Mouse (Mus musculus) C2C12 (cell line): ENCODE measurements around the gene Kdm6b. TPM values are rescaled to one million over a fixed set of nuclear protein-coding genes. Genes with fewer than 3 reads are reported as not detected.

Experiments
- H3K27me3 ChIP-seq: one replicate; pipeline ENCODE4 v1.6.1; 2011; ENCODE audit not compliant: control insufficient read depth, insufficient read depth, insufficient read length
- H3K36me3 ChIP-seq: one replicate; pipeline ENCODE4 v1.6.1; 2011; ENCODE audit not compliant: control insufficient read depth, insufficient read depth
- H3K4me3 ChIP-seq: one replicate; pipeline ENCODE4 v1.5.1; 2011; ENCODE audit warnings: mild to moderate bottlenecking, control low read depth; ENCODE audit not compliant: poor library complexity, insufficient read depth, severe bottlenecking
- H3K79me2 ChIP-seq: one replicate; pipeline ENCODE4 v1.6.1; 2011; ENCODE audit not compliant: control insufficient read depth, insufficient read depth
- H3K79me3 ChIP-seq: one replicate; pipeline ENCODE4 v1.6.1; 2011; ENCODE audit warnings: low read depth, control low read depth
- H3ac ChIP-seq: one replicate; pipeline ENCODE3; 2011; ENCODE audit warnings: low read depth; ENCODE audit not compliant: control insufficient read depth, insufficient read length
- CEBPB ChIP-seq: IDR thresholded peaks from one replicate; pipeline ENCODE4 v1.6.1; 2011; ENCODE audit warnings: low read depth, mild to moderate bottlenecking, control low read depth, moderate library complexity
- CTCF ChIP-seq: IDR thresholded peaks from one replicate; pipeline ENCODE4 v1.5.1; 2011; ENCODE audit not compliant: control insufficient read depth, insufficient read depth, insufficient read length
- FOSL1 ChIP-seq: IDR thresholded peaks from one replicate; pipeline ENCODE4 v1.8.0; 2011; ENCODE audit warnings: mild to moderate bottlenecking, low read length; ENCODE audit not compliant: poor library complexity, insufficient read depth, severe bottlenecking
- MAX ChIP-seq: IDR thresholded peaks from one replicate; pipeline ENCODE4 v1.6.1; 2011; ENCODE audit warnings: mild to moderate bottlenecking, control low read depth
- MYOD1 ChIP-seq: IDR thresholded peaks from one replicate; pipeline ENCODE4 v1.6.1; 2011; ENCODE audit warnings: low read depth; ENCODE audit not compliant: control insufficient read depth, insufficient read length
- MYOG ChIP-seq: IDR thresholded peaks from one replicate; pipeline ENCODE4 v1.6.1; 2011; ENCODE audit not compliant: control insufficient read depth, insufficient read length; ENCODE audit errors: extremely low read depth
- USF1 ChIP-seq: IDR thresholded peaks from one replicate; pipeline ENCODE4 v1.6.1; 2011; ENCODE audit warnings: low read depth, mild to moderate bottlenecking, control low read depth, moderate library complexity
- polyA plus RNA-seq: library from polyadenylated mRNA; unstranded; fragments of >200 nt; fragmentation: generic; extraction: Trizol; gene quantifications from one replicate; pipeline ENCODE4 v1.2.1, GENCODE M21; 2012; ENCODE audit warnings: missing spikeins

Kdm6b gene
- polyA plus RNA-seq, 1 experiment = 9.0 TPM

- Histone ChIP-seq H3K4me3 (peak overlapping the region; percentile 40), H3K36me3 (peaks cover 5% of the 10 kb centered on the region), H3K79me3 (peaks cover 10% of the 10 kb centered on the region), H3ac (peak overlapping the region; percentile 74), H3K79me2 (peaks cover 28% of the 10 kb centered on the region), H3K27me3 (peaks cover 3% of the 10 kb centered on the region)
- TF ChIP-seq MAX (peak; percentile 92), CTCF (no peak)
Observed at GRCm38 (mm10) chr11:69418481-69419442, 5.3 kb upstream of the Kdm6b start.

DNA sequence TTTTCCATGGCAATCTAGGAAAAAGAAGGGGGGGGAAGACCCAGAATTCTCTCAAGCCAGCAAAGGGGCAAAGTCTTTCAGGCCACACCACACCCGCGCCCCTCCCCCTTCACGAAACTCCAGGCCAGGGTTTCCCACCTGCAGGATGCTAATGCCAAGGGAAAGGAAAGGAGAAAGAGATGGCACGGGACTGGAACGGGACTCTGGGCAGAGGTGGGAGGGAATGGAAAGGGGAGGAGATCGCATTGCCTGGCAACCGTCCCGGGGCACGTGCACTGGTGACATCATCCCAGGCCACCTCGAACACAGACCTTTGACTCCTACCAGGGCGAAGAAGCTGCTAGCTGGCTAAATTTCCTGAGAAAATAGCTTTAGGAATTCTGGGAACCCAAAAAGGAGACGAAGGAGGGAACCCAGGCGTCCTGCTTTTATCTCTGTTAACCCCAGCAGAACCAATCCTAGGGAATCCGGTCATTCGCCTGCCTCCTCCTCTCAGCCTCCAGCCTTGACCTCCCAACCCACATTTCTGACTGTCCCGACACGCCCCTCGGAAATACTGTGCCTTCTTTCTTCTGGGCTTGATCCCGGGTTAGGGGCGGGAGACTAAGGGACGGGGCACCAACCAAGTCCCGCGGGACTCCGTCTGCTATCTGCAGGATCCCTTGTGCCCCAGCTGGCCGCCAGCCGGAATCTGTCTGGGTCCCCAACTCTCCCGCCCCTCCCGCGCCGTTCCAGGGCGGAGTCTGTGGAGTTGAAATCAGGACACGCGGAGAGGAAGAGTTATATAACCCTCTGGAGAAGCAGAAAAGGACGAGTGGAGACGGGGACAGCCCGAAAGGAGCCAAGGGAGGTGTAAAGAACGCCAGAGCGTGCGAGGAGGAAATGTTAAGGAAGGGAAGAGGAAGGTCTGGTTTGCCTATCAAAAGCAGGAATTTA is 4.2 kb upstream of the Kdm6b start:
- Histone ChIP-seq H3K27me3 (peaks cover 3% of the 10 kb centered on the region), H3ac (peak overlapping the region; percentile 74), H3K36me3 (peaks cover 15% of the 10 kb centered on the region), H3K4me3 (peak overlapping the region; percentile 40), H3K79me2 (peaks cover 38% of the 10 kb centered on the region), H3K79me3 (peaks cover 19% of the 10 kb centered on the region)
- peak; percentile 25 for TF ChIP-seq CEBPB
- peak; percentile 97 for TF ChIP-seq MAX
- TF ChIP-seq CTCF = no peak
- peak; percentile 93 for TF ChIP-seq USF1

- peak overlapping the region; percentile 20 for H3ac ChIP-seq
- H3K36me3 ChIP-seq = peaks cover 23% of the 10 kb centered on the region
- H3K27me3 ChIP-seq = peaks cover 3% of the 10 kb centered on the region
- peak overlapping the region; percentile 78 for H3K4me3 ChIP-seq
- no peak for TF ChIP-seq USF1
- no peak for TF ChIP-seq CEBPB
- no peak for TF ChIP-seq CTCF
- no peak for TF ChIP-seq MAX
- TF ChIP-seq MYOG = no peak
- no peak for TF ChIP-seq MYOD1
- no peak for TF ChIP-seq FOSL1
- peaks cover 21% of the 10 kb centered on the region for H3K79me3 ChIP-seq
- H3K79me2 ChIP-seq = peaks cover 46% of the 10 kb centered on the region
Observed at GRCm38 (mm10) chr11:69416921-69417448, 3.5 kb upstream of the Kdm6b start.

- TF ChIP-seq MYOG (no peak), CEBPB (no peak)
- H3K79me2 ChIP-seq = peaks cover 50% of the 10 kb centered on the region
- H3ac ChIP-seq = no peak overlapping the region
- H3K27me3 ChIP-seq = peaks cover 3% of the 10 kb centered on the region
- peak overlapping the region; percentile 78 for H3K4me3 ChIP-seq
- H3K79me3 ChIP-seq = peaks cover 21% of the 10 kb centered on the region
- H3K36me3 ChIP-seq = peaks cover 26% of the 10 kb centered on the region
Observed at GRCm38 (mm10) chr11:69416509-69416908, 3.0 kb upstream of the Kdm6b start.

- no peak for TF ChIP-seq MAX
- no peak for TF ChIP-seq USF1
- no peak for TF ChIP-seq CTCF
- no peak for TF ChIP-seq FOSL1
- no peak for TF ChIP-seq MYOG
- TF ChIP-seq MYOD1 = no peak
- no peak for TF ChIP-seq CEBPB
- Histone ChIP-seq H3K79me2 (peaks cover 56% of the 10 kb centered on the region), H3K4me3 (peak overlapping the region; percentile 78), H3K27me3 (no peaks in the 10 kb centered on the region), H3ac (peak overlapping the region; percentile 90), H3K36me3 (peaks cover 26% of the 10 kb centered on the region), H3K79me3 (peaks cover 23% of the 10 kb centered on the region)
Observed at GRCm38 (mm10) chr11:69415668-69416451, 2.4 kb upstream of the Kdm6b start.
